Mouse (Mus musculus): ENCODE measurements around the gene Elk3.

Elk3 gene

DNA sequence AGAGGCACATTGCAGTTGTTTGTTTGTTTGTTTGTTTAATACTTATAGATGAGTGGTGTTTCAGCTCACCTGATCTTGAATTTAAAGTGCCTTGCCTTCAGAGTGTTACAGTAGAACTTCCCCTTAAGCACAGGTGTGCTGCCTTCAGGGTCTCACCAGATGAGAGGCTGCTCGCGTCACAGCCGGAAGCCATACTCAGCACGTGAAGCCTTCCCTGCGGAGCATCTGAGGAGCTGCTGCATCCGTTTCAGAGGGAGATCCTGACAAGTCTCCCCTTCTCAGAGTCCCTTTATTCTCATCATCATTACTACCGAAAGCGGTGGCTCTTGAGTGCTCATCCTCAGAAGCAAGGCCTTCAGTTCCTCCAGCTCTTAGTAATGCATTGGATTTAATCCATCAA is 62.5 kb downstream of the Elk3 start:
- in situ Hi-C loops (cut with MboI; ENCODE audit: unreplicated experiment in 2 of 2), result loop anchor here in 1 of 2 experiments (5.0 kb wide), 1 partner anchor 34 kb away; no protein-coding TSS in a partner anchor

DNA sequence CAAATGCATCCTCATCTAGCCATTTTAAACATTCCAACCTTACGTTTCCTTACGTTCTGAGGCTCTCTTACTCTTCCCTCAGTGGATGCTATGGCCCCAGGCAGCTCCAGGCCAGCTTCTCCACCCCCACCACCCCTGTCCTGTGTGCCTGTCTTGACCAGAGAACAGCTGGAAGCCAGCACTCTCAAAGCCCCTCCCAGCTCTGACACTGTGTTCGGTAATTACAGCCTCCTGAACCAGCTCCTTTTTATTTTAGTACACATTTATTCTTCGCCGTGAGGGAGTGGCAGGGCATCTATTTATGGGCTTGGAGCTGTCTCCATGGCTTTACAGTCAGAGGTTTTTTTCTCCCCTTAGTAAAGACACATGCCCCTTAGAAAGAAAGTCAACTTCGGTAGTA is 63.0 kb downstream of the Elk3 start:
- in situ Hi-C loops (cut with MboI; ENCODE audit: unreplicated experiment in 2 of 2), result loop anchor here in 1 of 2 experiments (5.0 kb wide), 1 partner anchor 34 kb away; no protein-coding TSS in a partner anchor

DNA sequence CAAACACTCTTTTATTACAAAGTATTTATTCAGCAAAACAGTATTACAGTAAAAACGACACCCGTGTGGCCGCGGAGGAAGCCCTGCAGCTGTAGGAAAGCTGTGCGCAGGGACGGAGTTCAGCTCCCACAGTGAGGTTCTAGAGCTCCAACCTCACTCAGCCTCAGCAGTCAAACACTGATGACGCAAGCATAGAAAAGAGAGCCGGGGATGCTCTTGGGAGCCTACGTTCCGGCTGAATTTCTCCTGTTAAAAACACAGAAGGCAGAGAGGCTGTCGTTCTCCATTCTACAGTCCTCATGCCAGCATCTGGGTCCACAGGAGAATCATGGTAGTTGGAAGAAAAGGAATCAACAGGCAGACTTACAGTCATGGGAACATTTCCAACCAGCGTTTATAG is 63.5 kb downstream of the Elk3 start:
- in situ Hi-C loops (cut with MboI; ENCODE audit: unreplicated experiment in 2 of 2), result loop anchor here in 1 of 2 experiments (5.0 kb wide), 1 partner anchor 35 kb away; no protein-coding TSS in a partner anchor

DNA sequence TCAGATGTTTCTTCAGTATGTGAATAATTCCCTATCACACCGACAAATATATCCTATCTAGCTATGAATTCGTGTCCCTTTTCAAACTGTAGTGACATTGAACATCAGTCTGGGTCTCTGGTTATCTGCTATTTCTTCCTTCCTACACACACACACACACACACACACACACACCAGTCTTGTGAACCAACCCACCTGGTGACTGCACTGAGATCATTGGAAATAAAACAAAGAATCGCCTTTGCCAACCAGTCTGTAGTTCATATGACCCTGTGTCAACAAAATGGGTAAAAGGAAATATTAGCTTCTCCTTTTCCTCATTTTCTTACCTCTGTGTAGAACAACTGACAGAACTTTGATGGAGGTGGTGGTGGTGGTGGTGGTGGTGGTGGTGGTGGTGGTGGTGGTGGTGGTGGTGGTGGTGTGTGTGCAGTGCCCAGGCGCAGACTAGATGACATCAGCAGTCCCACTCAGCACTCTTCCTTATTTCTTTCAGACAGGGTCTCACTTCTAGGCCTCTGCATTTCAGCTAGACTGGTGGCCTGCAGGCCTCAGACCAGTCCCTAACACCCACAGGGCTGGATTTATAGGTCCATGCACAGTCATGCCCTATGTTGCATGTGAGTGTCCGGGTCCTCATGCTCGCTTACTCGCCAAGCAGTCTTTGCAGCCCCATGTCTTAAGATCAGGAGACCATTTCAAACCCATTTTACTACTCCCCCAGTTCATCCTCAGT is 64.6 kb downstream of the Elk3 start:
- in situ Hi-C loops (cut with MboI; ENCODE audit: unreplicated experiment in 2 of 2), result loop anchor here in 1 of 2 experiments (5.0 kb wide), 1 partner anchor 36 kb away; no protein-coding TSS in a partner anchor

DNA sequence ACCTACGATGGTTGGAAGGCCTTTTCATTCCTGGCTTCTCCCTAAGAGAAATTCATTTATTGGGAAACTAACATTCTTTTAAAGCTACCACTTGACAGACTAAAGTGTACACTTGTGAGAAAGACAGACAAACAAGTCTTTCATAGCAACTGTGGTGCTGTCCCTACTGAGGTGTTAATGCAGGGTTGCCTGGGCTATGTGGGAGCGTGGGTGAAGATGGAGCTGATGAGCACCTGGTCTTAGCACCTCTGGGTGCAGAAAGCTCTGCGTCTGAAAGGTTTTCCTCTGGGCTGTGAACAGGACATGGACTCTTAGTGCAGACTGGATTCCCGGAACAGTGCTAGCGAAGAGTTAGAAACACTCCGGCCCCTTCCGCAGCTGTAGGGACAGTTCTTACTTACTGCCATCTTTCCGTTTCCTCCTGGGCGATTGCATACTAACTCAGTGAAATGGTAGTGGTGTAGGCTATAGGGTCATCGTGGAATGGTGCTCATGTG is 66.7 kb downstream of the Elk3 start:
- in situ Hi-C loops (cut with MboI; ENCODE audit: unreplicated experiment in 2 of 2), result no loop called here

DNA sequence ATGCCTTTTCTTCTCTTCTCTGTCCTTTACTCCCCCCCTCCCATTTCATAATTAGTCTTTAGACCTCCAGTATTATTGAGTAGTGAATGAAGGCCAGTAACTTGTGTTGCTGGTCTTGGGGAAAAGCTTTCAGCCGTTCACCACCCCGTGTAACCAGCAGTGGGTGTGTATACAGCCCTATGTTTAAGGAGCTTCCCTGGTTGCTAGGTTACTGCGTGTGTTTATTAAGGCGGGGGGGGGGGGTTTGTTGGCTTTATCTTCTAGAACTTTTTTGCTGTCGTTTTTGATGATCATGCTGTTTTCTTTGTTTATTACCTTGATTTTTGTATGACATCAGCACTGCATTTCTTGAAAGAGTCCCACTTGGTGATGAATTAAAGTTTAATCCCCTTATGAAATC is 68.1 kb downstream of the Elk3 start:
- in situ Hi-C loops (cut with MboI; ENCODE audit: unreplicated experiment in 2 of 2), result no loop called here

DNA sequence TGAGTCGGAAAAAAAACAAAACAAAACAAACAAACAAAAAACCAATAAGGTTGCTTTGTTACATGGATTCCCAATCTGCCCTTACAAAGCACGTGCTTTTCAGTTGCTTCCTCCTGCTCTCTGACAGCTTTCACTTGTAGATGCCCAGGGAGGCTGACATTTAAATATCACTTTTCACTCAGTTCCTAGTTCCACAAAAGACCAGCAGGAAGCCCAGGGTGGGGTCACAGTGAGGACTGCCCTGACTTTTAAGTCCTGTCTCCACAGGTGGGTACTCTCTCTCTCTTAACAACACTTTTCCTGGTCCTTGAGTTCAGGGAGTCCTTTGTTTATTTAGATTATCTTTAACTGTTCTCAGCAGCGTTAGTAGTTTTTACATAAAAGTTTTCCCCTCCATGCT is 68.7 kb downstream of the Elk3 start:
- in situ Hi-C loops (cut with MboI; ENCODE audit: unreplicated experiment in 2 of 2), result no loop called here

DNA sequence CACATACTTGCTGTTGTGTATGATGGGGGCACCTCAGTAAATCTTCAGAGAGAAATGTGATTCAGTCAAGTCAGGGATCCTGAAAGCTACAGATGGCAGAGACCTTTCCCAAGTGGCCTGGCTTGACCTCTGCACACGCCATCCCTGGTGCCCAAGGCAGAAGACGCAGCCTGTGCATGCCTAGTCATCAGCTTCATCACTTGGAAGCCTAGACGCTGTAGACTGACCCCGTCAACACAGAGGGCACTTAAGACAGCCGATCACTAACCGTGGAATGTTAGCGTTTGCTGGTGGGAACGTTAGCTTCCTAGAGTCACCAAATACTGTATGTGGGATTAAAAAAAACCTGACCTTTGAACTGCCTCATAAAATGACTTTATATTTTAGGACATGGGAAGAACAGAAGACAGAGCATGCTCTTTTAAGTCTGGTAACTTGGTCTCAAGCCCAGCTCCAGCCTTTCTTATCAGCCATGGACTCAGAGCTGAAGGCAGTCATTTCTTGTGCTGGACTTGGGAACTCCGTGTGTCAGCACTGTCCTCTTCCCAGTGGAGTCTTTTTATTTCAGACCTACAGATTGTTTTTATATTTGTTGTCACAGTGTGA is 71.6 kb downstream of the Elk3 start:
- in situ Hi-C loops (cut with MboI; ENCODE audit: unreplicated experiment in 2 of 2), result loop anchor here in 1 of 2 experiments (5.0 kb wide), 1 partner anchor 77 kb away; the partner anchor contains the start of gene Cdk17

DNA sequence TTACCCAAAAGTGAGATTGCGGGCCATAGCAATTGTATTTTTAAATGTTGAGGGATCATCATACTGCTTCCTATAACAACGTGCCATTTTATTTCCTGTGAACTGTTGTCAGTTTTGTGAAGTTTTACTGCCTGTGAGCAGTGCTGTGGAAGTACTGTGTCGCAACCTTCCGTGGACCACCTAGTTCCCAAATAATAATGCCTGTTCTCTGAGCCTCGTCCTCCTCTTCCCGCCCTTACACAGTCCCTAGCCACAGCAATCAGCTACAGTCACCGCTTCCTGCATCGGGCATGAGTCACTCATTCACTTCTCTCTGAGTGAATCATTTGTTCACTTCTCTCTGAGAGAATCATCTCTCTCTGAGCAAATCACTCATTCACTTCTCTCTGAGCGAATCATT is 76.2 kb downstream of the Elk3 start:
- in situ Hi-C loops (cut with MboI; ENCODE audit: unreplicated experiment in 2 of 2), result loop anchor here (5.0 kb wide), 1 partner anchor 72 kb away; the partner anchor contains the start of gene Cdk17 (in 2 of the 2)

DNA sequence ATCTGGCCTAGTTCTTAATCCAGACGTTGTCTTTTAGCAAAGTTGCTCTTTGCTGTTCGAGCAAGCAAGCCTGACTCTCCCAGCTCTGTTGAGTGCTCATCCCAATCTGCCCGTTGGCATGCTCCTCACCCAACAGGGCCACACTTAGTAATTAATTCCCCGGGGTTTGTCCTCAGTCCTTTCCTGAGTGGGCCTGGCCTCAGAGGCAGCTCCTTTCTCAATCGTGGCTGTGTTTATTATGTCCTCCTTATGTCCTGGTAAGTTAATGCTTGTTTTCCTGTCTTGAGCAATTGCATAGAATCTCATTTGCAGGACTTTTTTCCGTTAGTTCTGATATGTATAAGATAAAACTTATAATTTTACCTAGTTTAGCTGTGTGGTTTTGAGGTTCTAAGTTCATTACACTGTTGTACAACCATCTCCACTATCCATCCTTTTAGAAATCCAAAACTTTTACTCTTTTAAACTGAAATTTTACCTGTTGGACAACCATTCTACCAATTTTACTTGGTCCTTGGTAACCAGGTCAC is 77.2 kb downstream of the Elk3 start:
- in situ Hi-C loops (cut with MboI; ENCODE audit: unreplicated experiment in 2 of 2), result loop anchor here in 1 of 2 experiments (5.0 kb wide), 1 partner anchor 71 kb away; the partner anchor contains the start of gene Cdk17

DNA sequence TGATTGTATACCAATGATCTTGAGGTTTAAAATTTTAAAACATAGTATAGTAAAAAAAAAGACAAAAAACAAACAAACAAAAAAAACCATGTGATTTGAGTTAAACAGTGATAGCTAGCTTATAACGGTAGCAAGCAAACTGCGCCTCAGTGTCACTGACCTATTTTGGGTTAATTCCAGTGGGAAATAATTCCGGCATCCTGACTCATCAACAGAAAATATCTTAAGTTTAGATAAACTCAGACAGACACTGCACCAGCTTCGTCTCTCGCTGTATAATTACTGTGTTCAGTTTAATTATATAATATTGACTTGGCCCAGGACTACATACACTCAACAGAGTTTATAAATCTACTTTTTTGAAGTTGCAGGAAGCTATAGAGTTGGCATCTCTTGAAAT is 79.0 kb downstream of the Elk3 start:
- in situ Hi-C loops (cut with MboI; ENCODE audit: unreplicated experiment in 2 of 2), result loop anchor here in 1 of 2 experiments (5.0 kb wide), 1 partner anchor 70 kb away; the partner anchor contains the start of gene Cdk17

DNA sequence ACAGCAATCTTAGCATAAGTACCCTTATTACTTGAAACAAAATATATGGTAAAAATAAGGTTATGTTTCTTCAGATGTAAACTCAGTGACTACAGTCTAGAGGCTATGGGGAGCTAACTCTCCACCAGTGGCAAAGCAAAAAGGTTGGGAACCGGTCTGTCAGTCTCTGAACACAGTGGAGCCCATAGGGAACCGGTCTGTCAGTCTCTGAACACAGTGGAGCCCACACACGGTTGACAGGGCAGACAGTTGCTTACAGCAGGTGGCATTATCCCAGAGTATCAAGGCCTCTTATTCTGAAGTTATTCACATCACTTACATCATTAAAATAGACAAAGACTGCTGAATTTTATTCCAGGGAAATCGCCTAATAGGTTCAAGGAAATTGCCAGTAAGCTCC is 79.4 kb downstream of the Elk3 start:
- in situ Hi-C loops (cut with MboI; ENCODE audit: unreplicated experiment in 2 of 2), result loop anchor here in 1 of 2 experiments (5.0 kb wide), 1 partner anchor 69 kb away; the partner anchor contains the start of gene Cdk17

DNA sequence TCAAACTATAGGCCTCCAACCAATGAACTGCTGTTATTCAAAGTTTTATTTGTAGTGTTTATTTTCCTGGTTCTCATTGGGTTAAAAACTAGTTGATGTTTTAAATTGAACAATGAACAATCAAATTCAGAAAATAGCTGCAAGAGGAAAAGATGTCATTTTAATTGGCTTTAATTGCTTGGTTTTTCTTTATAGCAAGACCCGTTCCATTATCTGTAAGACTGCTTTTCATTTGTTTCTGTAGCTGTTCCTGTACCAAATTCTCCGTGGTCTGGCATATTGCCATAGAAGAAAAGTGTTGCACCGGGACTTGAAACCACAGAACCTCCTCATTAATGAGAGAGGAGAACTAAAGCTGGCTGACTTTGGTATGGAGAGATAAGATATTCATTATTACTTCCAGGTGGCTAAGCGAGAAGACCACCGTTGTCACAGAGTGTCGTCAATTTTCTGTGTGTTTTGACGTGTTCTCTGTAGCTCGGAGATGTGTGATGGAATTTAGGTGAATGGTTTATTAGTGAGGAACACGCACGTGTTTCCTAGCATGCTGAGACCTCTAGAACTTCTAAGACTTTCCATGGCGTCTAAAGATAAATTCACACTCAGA is 82.4 kb downstream of the Elk3 start:
- in situ Hi-C loops (cut with MboI; ENCODE audit: unreplicated experiment in 2 of 2), result no loop called here

DNA sequence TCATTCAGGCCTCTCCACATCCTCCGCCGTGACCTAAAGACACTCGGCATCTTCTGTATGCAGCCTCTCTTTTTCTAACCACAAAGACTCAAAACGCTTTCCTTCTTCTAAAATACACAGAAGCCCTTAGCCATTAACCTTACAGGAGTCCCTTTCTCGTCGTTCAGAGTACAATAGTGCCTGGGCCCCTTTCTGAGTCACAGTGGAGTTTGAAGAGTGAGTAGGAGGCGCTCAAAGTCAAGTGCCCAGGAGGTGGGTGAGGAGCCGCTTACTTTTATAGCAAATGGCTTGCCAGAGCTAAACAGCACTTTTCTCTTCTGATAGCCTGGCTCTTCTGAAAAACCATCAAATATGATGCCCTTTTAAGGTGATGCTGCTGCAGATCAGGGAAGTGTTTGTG is 83.0 kb downstream of the Elk3 start:
- in situ Hi-C loops (cut with MboI; ENCODE audit: unreplicated experiment in 2 of 2), result no loop called here

DNA sequence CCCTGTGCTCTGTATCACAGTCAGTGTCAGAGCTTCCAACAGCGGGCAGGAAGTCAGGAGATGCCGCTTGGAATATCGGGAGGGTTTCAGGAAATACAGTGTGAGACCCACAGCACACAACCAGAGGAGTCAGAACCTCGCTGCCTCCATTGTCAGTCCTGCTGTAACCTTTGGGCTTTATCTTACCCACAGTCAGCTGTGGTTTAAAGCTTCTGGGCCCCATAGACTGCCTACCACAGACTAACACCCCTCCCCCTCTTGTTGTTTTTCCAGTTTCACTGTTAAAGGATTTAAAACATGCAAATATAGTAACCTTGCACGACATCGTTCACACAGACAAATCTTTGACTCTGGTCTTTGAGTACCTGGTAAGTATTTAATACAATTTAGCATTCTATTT is 85.2 kb downstream of the Elk3 start:
- in situ Hi-C loops (cut with MboI; ENCODE audit: unreplicated experiment in 2 of 2), result no loop called here

DNA sequence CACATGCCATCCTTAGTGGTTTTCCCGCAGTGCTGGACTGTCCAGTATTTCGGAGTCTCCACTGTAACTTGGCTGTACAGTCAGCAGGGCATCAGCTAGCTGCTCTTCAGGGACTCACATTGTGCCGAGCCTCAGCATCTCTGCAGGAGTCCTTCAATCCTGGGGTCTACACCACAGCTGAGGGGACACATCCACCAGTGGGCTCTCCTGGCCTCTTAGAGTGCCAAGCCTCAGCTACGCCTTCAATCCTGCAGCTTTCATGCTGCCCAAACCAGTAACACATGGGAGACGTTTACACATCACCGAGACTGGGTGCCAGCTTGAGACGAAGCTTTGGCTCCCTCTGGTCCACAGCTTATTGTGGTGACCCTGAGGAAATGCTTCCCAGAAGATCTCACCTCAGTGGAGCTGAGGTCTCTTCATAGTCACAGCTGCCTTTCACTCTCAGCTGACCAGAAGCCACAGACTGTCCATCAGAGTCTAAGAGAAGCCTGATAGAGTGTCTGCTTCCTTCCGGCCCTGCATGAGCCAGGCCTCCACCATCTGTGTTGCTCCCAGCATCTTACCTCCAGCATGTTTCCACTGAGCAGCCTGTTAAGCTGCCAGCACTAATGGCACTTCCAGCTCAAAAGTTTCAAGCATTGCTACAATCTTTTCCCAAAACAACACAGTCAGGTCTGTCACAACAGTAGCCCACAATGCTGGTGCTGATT is 95.7 kb downstream of the Elk3 start:
- in situ Hi-C loops (cut with MboI; ENCODE audit: unreplicated experiment in 2 of 2), result no loop called here

DNA sequence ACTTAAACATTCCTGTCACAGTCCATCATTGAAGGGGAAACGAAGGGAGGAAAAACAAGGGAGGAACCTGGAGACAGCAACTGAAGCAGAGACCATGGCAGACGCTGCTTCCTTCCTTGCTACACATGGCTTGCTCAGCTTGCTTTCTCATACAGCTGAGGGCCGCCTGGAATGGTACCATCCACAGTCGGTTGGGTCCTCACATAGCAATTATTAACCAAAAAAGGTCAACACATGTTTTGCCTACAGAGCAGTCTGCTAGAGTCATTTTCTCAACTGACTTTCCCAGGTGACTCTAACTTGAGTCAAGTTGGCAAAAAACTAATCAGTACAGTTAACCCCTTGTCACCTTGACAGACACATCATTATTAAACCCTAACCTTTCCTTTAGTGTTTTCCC is 96.7 kb downstream of the Elk3 start:
- in situ Hi-C loops (cut with MboI; ENCODE audit: unreplicated experiment in 2 of 2), result no loop called here

DNA sequence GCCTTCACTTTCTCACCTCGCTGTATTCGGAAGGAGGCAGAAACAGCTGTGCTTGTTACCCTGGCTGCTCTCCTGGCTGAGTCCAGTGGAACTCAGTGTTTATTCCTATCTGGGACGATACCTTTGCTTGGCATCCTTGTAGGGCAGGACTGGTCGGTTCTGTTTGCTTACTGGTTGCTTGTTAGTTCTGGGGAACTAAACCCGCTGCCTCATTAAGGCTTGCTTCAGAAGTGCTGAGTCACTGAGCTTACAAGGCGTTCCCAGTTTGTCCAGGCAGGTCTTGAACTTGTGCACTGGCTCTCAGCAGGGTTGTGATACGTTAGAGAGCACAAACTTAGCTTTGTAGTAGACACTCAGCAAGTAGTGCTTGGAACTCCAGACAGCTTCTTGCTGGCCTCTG is 97.6 kb downstream of the Elk3 start:
- in situ Hi-C loops (cut with MboI; ENCODE audit: unreplicated experiment in 2 of 2), result no loop called here

DNA sequence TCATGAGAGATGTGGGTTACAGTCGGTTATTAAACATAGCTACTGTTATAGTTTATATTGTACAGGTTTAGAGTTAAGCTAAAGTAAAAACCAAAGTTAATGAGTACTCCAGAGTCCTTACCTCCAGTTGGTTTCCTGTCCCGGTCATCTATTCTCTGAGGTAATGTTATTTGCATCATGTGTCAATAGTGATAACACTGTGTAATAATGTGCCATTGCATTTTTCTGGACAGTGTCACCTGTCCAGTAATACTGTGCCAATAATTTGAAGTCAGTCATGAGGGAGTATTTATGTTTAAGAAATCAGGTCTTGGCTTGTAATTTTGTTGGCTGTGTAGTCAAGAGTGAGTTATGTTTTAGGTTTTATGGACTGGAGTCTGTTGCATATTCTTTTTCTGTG is 98.2 kb downstream of the Elk3 start:
- in situ Hi-C loops (cut with MboI; ENCODE audit: unreplicated experiment in 2 of 2), result no loop called here

DNA sequence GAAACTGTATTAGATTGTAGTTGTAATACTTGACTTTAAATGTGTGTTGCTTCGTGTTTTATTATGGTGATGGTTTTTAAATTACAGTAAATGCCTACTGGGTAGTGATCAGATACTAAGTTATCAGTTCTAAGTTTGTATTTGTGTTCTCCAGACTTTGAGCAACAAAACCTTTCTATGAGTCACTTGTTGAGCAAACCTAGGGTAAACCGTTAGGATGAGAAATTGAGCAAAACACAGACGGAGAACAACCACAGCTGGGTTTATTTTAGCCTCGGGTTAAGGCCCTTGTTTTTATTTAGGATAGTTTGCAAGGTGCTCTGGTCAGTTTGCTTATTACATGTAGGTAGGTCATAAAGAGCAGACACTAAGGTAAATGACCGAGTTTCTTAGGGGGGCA is 103.8 kb downstream of the Elk3 start:
- in situ Hi-C loops (cut with MboI; ENCODE audit: unreplicated experiment in 2 of 2), result no loop called here
